Comparison of ENCODE assay signal across 18 mouse cellular contexts in genomic region chr10:119219415-119219814, GRCm38 (mm10). TPM values are rescaled to one million over a fixed set of nuclear protein-coding genes. Genes with fewer than 3 reads are reported as not detected.
A peak's percentile ranks its signal among the peaks of the same experiment; 100 is the strongest.
DNase-seq lines count a peak whose midpoint lies in the region; ATAC-seq and TF ChIP-seq lines count a peak whose summit lies in the region.
"Had no signal": no experiment of that assay in that cellular context is flagged by ENCODE, and none has a peak within 500 bp of the region (broad histone marks: within the 10 kb centered on the region; RNA-seq: fewer than 3 reads in every experiment).

No protein-coding gene starts in this region.

- H3K27ac ChIP-seq in heart, embryonic 12.5 days (ENCODE audit: poor library complexity, severe bottlenecking) = no peak overlapping the region
- H3K27ac ChIP-seq in lung, embryonic 14.5 days (ENCODE audit: low read depth) = no peak overlapping the region
- no peak overlapping the region for H3K27ac ChIP-seq in lung, postnatal 0 days (ENCODE audit: low read length)
- no peak overlapping the region for H3K27ac ChIP-seq in neural tube, embryonic 15.5 days (replicated peaks)
- H3K27ac ChIP-seq: embryonic facial prominence, embryonic 12.5 days; heart, embryonic 13.5 days; hindbrain, embryonic 15.5 days; limb, embryonic 12.5 days; liver, embryonic 14.5 days; midbrain, embryonic 13.5 days had no signal

- TF ChIP-seq CTCF in lung, embryonic 14.5 days (IDR thresholded peaks at IDR 0.05; ENCODE audit: low read depth) = no peak
- no peak for TF ChIP-seq CTCF in lung, adult 2 months (IDR thresholded peaks at IDR 0.05; ENCODE audit: insufficient read depth, low read length)
- TF ChIP-seq CTCF in lung, postnatal 0 days (IDR thresholded peaks at IDR 0.05) = no peak

- peak; percentile 83 for DNase-seq in heart, adult 11 months
- peak; percentile 72 for DNase-seq in lung, embryonic 14.5 days
- no peak for DNase-seq in lung, adult 2 months
- DNase-seq in lung, postnatal 0 days (ENCODE audit: low spot score) = peak; percentile 67
- no peak for DNase-seq in adrenal gland, adult (ENCODE audit: inconsistent age in 2 of 2, low spot score in 1 of 2)
- DNase-seq: adrenal gland, adult 8-10 months; cerebellum, postnatal 10 days; heart, postnatal 36 days had no signal

- WGBS in heart, embryonic 12.5 days = 72% methylated on average over 11 of the region's 11 CpGs
- 40% methylated on average over 11 of the region's 11 CpGs for WGBS in lung, embryonic 14.5 days
- 55% methylated on average over 11 of the region's 11 CpGs for WGBS in lung, adult 2 months
- 46% methylated on average over 11 of the region's 11 CpGs for WGBS in lung, postnatal 0 days
- 83% methylated on average over 11 of the region's 11 CpGs for WGBS in neural tube, embryonic 15.5 days

- TF ChIP-seq POLR2A in lung, adult 2 months (IDR thresholded peaks at IDR 0.05; ENCODE audit: borderline replicate concordance, extremely low read depth, low read depth, low read length) = no peak

- no peaks in the 10 kb centered on the region for H3K27me3 ChIP-seq in heart, embryonic 12.5 days (replicated peaks)
- no peaks in the 10 kb centered on the region for H3K27me3 ChIP-seq in lung, embryonic 14.5 days (ENCODE audit: insufficient read depth, low read length)
- no peaks in the 10 kb centered on the region for H3K27me3 ChIP-seq in lung, postnatal 0 days (replicated peaks; ENCODE audit: insufficient read depth, low read length)
- H3K27me3 ChIP-seq in neural tube, embryonic 15.5 days (replicated peaks) = no peaks in the 10 kb centered on the region
- H3K27me3 ChIP-seq: embryonic facial prominence, embryonic 12.5 days; heart, embryonic 13.5 days; hindbrain, embryonic 15.5 days; limb, embryonic 12.5 days; midbrain, embryonic 13.5 days had no signal

- TF ChIP-seq EP300 in lung, postnatal 0 days (IDR thresholded peaks at IDR 0.05) = no peak

- peaks cover 28% of the 10 kb centered on the region for H3K4me1 ChIP-seq in heart, embryonic 12.5 days (replicated peaks)
- no peaks in the 10 kb centered on the region for H3K4me1 ChIP-seq in lung, embryonic 14.5 days (ENCODE audit: insufficient read depth)
- peaks cover 4% of the 10 kb centered on the region; the same call in 1 of the 2 replicates for H3K4me1 ChIP-seq in lung, adult 2 months (ENCODE audit: control insufficient read depth, insufficient read depth, low read length)
- H3K4me1 ChIP-seq in lung, postnatal 0 days (ENCODE audit: insufficient read depth, low read depth, low read length) = 0 out of 2 replicates have a peak, but pooled peaks cover 6% of the 10 kb centered on the region
- peaks cover 11% of the 10 kb centered on the region; the same call in 1 of the 2 replicates for H3K4me1 ChIP-seq in neural tube, embryonic 15.5 days
- H3K4me1 ChIP-seq: limb, embryonic 12.5 days had no signal

- peaks cover 52% of the 10 kb centered on the region for H3K36me3 ChIP-seq in heart, embryonic 12.5 days
- H3K36me3 ChIP-seq in lung, embryonic 14.5 days (ENCODE audit: insufficient read depth) = peaks cover 67% of the 10 kb centered on the region
- peaks cover 15% of the 10 kb centered on the region; the same call in 1 of the 2 replicates for H3K36me3 ChIP-seq in lung, postnatal 0 days (ENCODE audit: insufficient read depth, low read length)
- H3K36me3 ChIP-seq in neural tube, embryonic 15.5 days = peaks cover 34% of the 10 kb centered on the region

- no peak for ATAC-seq in heart, embryonic 12.5 days (ENCODE audit: insufficient number of reproducible peaks, low FRiP score)
- 0 out of 2 replicates have a peak, but pooled peaks have one; percentile 63 for ATAC-seq in lung, embryonic 14.5 days (ENCODE audit: insufficient read depth)
- peak; percentile 60 for ATAC-seq in lung, postnatal 0 days
- no peak for ATAC-seq in neural tube, embryonic 15.5 days (ENCODE audit: low FRiP score)
- ATAC-seq: forebrain, embryonic 16.5 days; intestine, embryonic 16.5 days; midbrain, embryonic 13.5 days had no signal

- H3K4me3 ChIP-seq in heart, embryonic 12.5 days = no peak overlapping the region
- no peak overlapping the region for H3K4me3 ChIP-seq in lung, embryonic 14.5 days (ENCODE audit: low read depth, low read length)
- H3K4me3 ChIP-seq in lung, adult 2 months (replicated peaks; ENCODE audit: extremely low read depth, low read depth, low read length) = no peak overlapping the region
- H3K4me3 ChIP-seq in lung, postnatal 0 days (ENCODE audit: low read depth, low read length) = no peak overlapping the region
- no peak overlapping the region for H3K4me3 ChIP-seq in neural tube, embryonic 15.5 days (replicated peaks)
- H3K4me3 ChIP-seq: embryonic facial prominence, embryonic 12.5 days; heart, embryonic 13.5 days; hindbrain, embryonic 15.5 days; limb, embryonic 12.5 days; midbrain, embryonic 13.5 days had no signal

- no peak overlapping the region for H3K9ac ChIP-seq in heart, embryonic 12.5 days
- no peak overlapping the region for H3K9ac ChIP-seq in lung, embryonic 14.5 days
- H3K9ac ChIP-seq in lung, postnatal 0 days (replicated peaks; ENCODE audit: low read depth) = no peak overlapping the region
- no peak overlapping the region for H3K9ac ChIP-seq in neural tube, embryonic 15.5 days (replicated peaks)
- H3K9ac ChIP-seq: embryonic facial prominence, embryonic 12.5 days; heart, embryonic 13.5 days; hindbrain, embryonic 15.5 days; limb, embryonic 12.5 days; liver, embryonic 14.5 days; midbrain, embryonic 13.5 days had no signal

- no peak overlapping the region for H3K4me2 ChIP-seq in heart, embryonic 12.5 days
- no peak overlapping the region for H3K4me2 ChIP-seq in lung, embryonic 14.5 days
- H3K4me2 ChIP-seq in lung, postnatal 0 days (replicated peaks; ENCODE audit: low read depth, low read length) = no peak overlapping the region
- no peak overlapping the region for H3K4me2 ChIP-seq in neural tube, embryonic 15.5 days
- H3K4me2 ChIP-seq: embryonic facial prominence, embryonic 12.5 days; heart, embryonic 13.5 days; hindbrain, embryonic 15.5 days; limb, embryonic 12.5 days; midbrain, embryonic 13.5 days had no signal

- no peaks in the 10 kb centered on the region for H3K9me3 ChIP-seq in heart, embryonic 12.5 days (replicated peaks)
- H3K9me3 ChIP-seq in lung, embryonic 14.5 days (ENCODE audit: low read depth, low read length) = no peaks in the 10 kb centered on the region
- H3K9me3 ChIP-seq in lung, postnatal 0 days (ENCODE audit: low read length) = no peaks in the 10 kb centered on the region
- H3K9me3 ChIP-seq in neural tube, embryonic 15.5 days (replicated peaks) = no peaks in the 10 kb centered on the region
- H3K9me3 ChIP-seq: embryonic facial prominence, embryonic 12.5 days; heart, embryonic 13.5 days; hindbrain, embryonic 15.5 days; limb, embryonic 12.5 days; midbrain, embryonic 13.5 days had no signal

RNA-seq across cellular contexts. Expression of gene Cand1, which starts 20.4 kb away (rescaled TPM):
- polyA plus RNA-seq in heart, embryonic 12.5 days (2016; fragmentation: Nextera tagmentation; extraction: Ambion mirVana) = 66.0 and 71.3 TPM in 2 replicates
- polyA plus RNA-seq in lung, embryonic 14.5 days (2014; fragmentation: Nextera tagmentation; extraction: Ambion mirVana) = 102 and 104 TPM in 2 replicates
- 16.5 and 29.4 TPM in 2 replicates for polyA plus RNA-seq in lung, adult 2 months (2012; rRNA removed)
- polyA plus RNA-seq in lung, postnatal 0 days (2015; fragmentation: Nextera tagmentation; extraction: Ambion mirVana) = 20.4 and 21.5 TPM in 2 replicates
- 43.1 and 47.8 TPM in 2 replicates for polyA plus RNA-seq in neural tube, embryonic 15.5 days (2015; fragmentation: Nextera tagmentation; extraction: Ambion mirVana)

Comparison
In these comparisons a context has a peak if more than half of its experiments do, and no peak if none do; other contexts are left out.
1. DNase-seq: peak in heart, adult 11 months (single experiment), lung, embryonic 14.5 days (single experiment) and lung, postnatal 0 days (single experiment); none in lung, adult 2 months (single experiment) and adrenal gland, adult (0 of 2).
2. ATAC-seq: peak in lung, embryonic 14.5 days (single experiment) and lung, postnatal 0 days (single experiment); none in heart, embryonic 12.5 days (single experiment) and neural tube, embryonic 15.5 days (single experiment).